Mouse (Mus musculus) bone marrow, adult 2 months (tissue): ENCODE results near the gene Cep57l1. TPM values are rescaled to one million over a fixed set of nuclear protein-coding genes. Genes with fewer than 3 reads are reported as not detected.

ENCODE experiments used
- H3K27ac ChIP-seq: fragments of 200-500 bp; 2 replicates; pipeline ENCODE4 v1.5.1; 2012; ENCODE audit warnings: low read depth, mild to moderate bottlenecking, control low read depth, inconsistent platforms, low read length; ENCODE audit not compliant: control insufficient read depth, poor library complexity, insufficient read depth
- H3K4me1 ChIP-seq: fragments of 200-500 bp; 2 replicates; pipeline ENCODE4 v1.6.1; 2011; ENCODE audit warnings: low read length; ENCODE audit not compliant: control insufficient read depth, insufficient read depth
- H3K4me3 ChIP-seq: fragments of 200-500 bp; replicated peaks from 2 replicates; pipeline ENCODE3; 2011; ENCODE audit warnings: mild to moderate bottlenecking, low read depth, low read length, control low read depth; ENCODE audit not compliant: control insufficient read depth
- CTCF ChIP-seq: fragments of 200-500 bp; IDR thresholded peaks from 2 replicates; pipeline ENCODE4 v1.5.1; 2011; ENCODE audit warnings: low read length, control low read depth; ENCODE audit not compliant: control insufficient read depth, insufficient read depth
- POLR2A ChIP-seq: fragments of 200-500 bp; IDR thresholded peaks from 2 replicates; pipeline ENCODE4 v1.6.1; 2011; ENCODE audit warnings: low read depth, mild to moderate bottlenecking, control low read depth, low read length, borderline replicate concordance; ENCODE audit not compliant: control insufficient read depth
- WGBS: fragments of 180-500 bp; shearing (Covaris S2); methylation state at CpG from one replicate; pipeline ENCODE4 v1.1.7; 2018; 5-methylcytosine and 5-hydroxymethylcytosine counted together
- polyA plus RNA-seq: library from polyadenylated mRNA; stranded (reverse); fragments of >200 nt; gene quantifications from 2 replicates; pipeline ENCODE4 v1.2.4, GENCODE M21; 2011; ENCODE audit warnings: low replicate concordance; ENCODE audit not compliant: missing spikeins, insufficient read depth, insufficient read length

Gene Cep57l1
- polyA plus RNA-seq, 1 experiment = 20.2 TPM

- Histone ChIP-seq H3K4me1 (no peaks in the 10 kb centered on the region), H3K27ac (no peak overlapping the region), H3K4me3 (no peak overlapping the region)
- WGBS = 45% methylated on average over 16 of the region's 16 CpGs
- TF ChIP-seq CTCF (peak; percentile 74), POLR2A (no peak)
Observed at GRCm38 (mm10) chr10:41682546-41683393, 126.9 kb downstream of the Cep57l1 start.

- 40% methylated on average over 18 of the region's 18 CpGs for WGBS
- Histone ChIP-seq H3K4me1 (no peaks in the 10 kb centered on the region), H3K27ac (no peak overlapping the region), H3K4me3 (no peak overlapping the region)
- no peak for TF ChIP-seq POLR2A
- TF ChIP-seq CTCF = peak; percentile 76
Observed at GRCm38 (mm10) chr10:41678746-41679360, 130.8 kb downstream of the Cep57l1 start.

GRCm38 (mm10) chr10:41677396-41677795, 132.3 kb downstream of the Cep57l1 start:
- Histone ChIP-seq H3K4me1 (no peaks in the 10 kb centered on the region), H3K27ac (no peak overlapping the region), H3K4me3 (no peak overlapping the region)
- WGBS = 55% methylated on average over 8 of the region's 8 CpGs
- TF ChIP-seq POLR2A (no peak), CTCF (no peak)

GRCm38 (mm10) chr10:41676661-41677061, 133.0 kb downstream of the Cep57l1 start:
- Histone ChIP-seq H3K4me3 (no peak overlapping the region), H3K4me1 (no peaks in the 10 kb centered on the region), H3K27ac (no peak overlapping the region)
- no peak for TF ChIP-seq POLR2A
- TF ChIP-seq CTCF = no peak
- WGBS = 86% methylated on average over 6 of the region's 6 CpGs

- no peak overlapping the region for H3K4me3 ChIP-seq
- TF ChIP-seq POLR2A (no peak), CTCF (no peak)
- H3K4me1 ChIP-seq = no peaks in the 10 kb centered on the region
- H3K27ac ChIP-seq = no peak overlapping the region
- 83% methylated on average over 6 of the region's 6 CpGs for WGBS
Observed at GRCm38 (mm10) chr10:41675842-41676571, 133.7 kb downstream of the Cep57l1 start.

GRCm38 (mm10) chr10:41675243-41675642, 134.4 kb downstream of the Cep57l1 start:
- Histone ChIP-seq H3K27ac (no peak overlapping the region), H3K4me3 (no peak overlapping the region), H3K4me1 (no peaks in the 10 kb centered on the region)
- TF ChIP-seq CTCF = no peak
- 82% methylated on average over 6 of the region's 6 CpGs for WGBS

- no peaks in the 10 kb centered on the region for H3K4me1 ChIP-seq
- H3K27ac ChIP-seq = no peak overlapping the region
- no peak overlapping the region for H3K4me3 ChIP-seq
- WGBS = 29% methylated on average over 3 of the region's 3 CpGs
- TF ChIP-seq POLR2A (no peak), CTCF (no peak)
Observed at GRCm38 (mm10) chr10:41674362-41674761, 135.3 kb downstream of the Cep57l1 start.

- 68% methylated on average over 5 of the region's 5 CpGs for WGBS
- TF ChIP-seq CTCF (no peak), POLR2A (no peak)
- no peak overlapping the region for H3K4me3 ChIP-seq
- H3K4me1 ChIP-seq = no peaks in the 10 kb centered on the region
- no peak overlapping the region for H3K27ac ChIP-seq
Observed at GRCm38 (mm10) chr10:41670196-41670595, 139.5 kb downstream of the Cep57l1 start.

Other genes starting within 250 kb of the Cep57l1 start
- gene Ccdc162, start 93.2 kb downstream of the Cep57l1 start, polyA plus RNA-seq = 1.1 and 4.3 TPM in 2 replicates
- gene Sesn1, start 64 bp upstream of the Cep57l1 start, polyA plus RNA-seq = 26.3 and 28.6 TPM in 2 replicates
- gene Armc2, start 208.6 kb upstream of the Cep57l1 start, polyA plus RNA-seq = 0.30 TPM in 1 of 2 replicates, not detected in the other